10 mouse cellular contexts compared by ENCODE assay signal in the genomic region with DNA sequence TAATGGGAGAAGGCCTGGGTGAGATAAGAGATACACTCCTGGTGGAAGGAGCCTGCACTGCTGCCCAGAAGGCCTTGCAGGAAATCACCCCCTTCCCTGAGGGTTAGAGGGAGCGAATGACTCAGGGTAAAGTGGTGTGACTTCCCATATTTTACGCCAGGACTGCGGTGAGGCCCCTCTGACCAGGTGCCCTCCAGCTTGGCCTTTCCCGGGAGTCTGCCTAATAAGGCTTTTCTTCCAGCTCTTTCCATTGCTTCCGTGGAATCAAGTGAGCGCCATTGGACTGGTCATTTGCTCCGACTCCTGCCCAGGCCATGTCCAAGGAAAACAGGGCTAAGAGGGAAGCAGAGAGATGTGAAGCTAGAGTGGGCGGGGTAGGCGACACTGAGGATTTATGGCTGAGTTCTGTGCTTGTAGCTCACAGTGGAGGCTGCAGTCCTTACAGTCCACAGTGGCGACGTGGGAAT. TPM values are rescaled to one million over a fixed set of nuclear protein-coding genes. Genes with fewer than 3 reads are reported as not detected.
DNase-seq lines count a peak whose midpoint lies in the region; ATAC-seq and TF ChIP-seq lines count a peak whose summit lies in the region.
"Had no signal": no experiment of that assay in that cellular context is flagged by ENCODE, and none has a peak within 500 bp of the region (broad histone marks: within the 10 kb centered on the region; RNA-seq: fewer than 3 reads in every experiment).

No protein-coding gene starts in this region.

- 0 out of 2 replicates have a peak, but pooled peaks have one; percentile 7 for TF ChIP-seq CTCF in lung, embryonic 14.5 days (IDR thresholded peaks at IDR 0.05; ENCODE audit: low read depth)
- TF ChIP-seq CTCF in kidney, postnatal 0 days (IDR thresholded peaks at IDR 0.05; ENCODE audit: low read depth) = peak; percentile 33; the same call in 1 of the 2 replicates

- H3K36me3 ChIP-seq in lung, embryonic 14.5 days (ENCODE audit: insufficient read depth) = no peaks in the 10 kb centered on the region
- no peaks in the 10 kb centered on the region for H3K36me3 ChIP-seq in heart, embryonic 11.5 days (ENCODE audit: control insufficient read depth, insufficient read depth, low read length)
- H3K36me3 ChIP-seq in kidney, postnatal 0 days (ENCODE audit: insufficient read depth, low read length) = no peaks in the 10 kb centered on the region
- no peaks in the 10 kb centered on the region for H3K36me3 ChIP-seq in stomach, embryonic 14.5 days (ENCODE audit: control insufficient read depth, insufficient read depth, low read length)

- H3K4me2 ChIP-seq in lung, embryonic 14.5 days = no peak overlapping the region
- no peak overlapping the region for H3K4me2 ChIP-seq in heart, embryonic 11.5 days
- no peak overlapping the region for H3K4me2 ChIP-seq in kidney, postnatal 0 days (ENCODE audit: low read length)
- no peak overlapping the region for H3K4me2 ChIP-seq in stomach, embryonic 14.5 days (replicated peaks; ENCODE audit: low read depth, low read length)

- no peak for DNase-seq in lung, embryonic 14.5 days
- DNase-seq in lung, postnatal 14 days = no peak
- DNase-seq in kidney, postnatal 0 days (ENCODE audit: low spot score) = peak; percentile 80
- DNase-seq in urinary bladder, adult 2 months (ENCODE audit: low spot score) = no peak
- DNase-seq in layer of hippocampus, postnatal 25 days (ENCODE audit: extremely low spot score in 1 of 2, low spot score in 1 of 2) = no peak
- DNase-seq: thymus, adult 18-20 months had no signal

- H3K4me1 ChIP-seq in lung, embryonic 14.5 days (ENCODE audit: insufficient read depth) = no peaks in the 10 kb centered on the region
- no peaks in the 10 kb centered on the region for H3K4me1 ChIP-seq in heart, embryonic 11.5 days (ENCODE audit: control insufficient read depth, insufficient read depth, low read length)
- H3K4me1 ChIP-seq in kidney, postnatal 0 days (replicated peaks; ENCODE audit: insufficient read depth, low read length) = no peaks in the 10 kb centered on the region; the same call in 1 of the 2 replicates
- no peaks in the 10 kb centered on the region for H3K4me1 ChIP-seq in stomach, embryonic 14.5 days (ENCODE audit: control insufficient read depth, insufficient read depth, low read length)

- H3K27ac ChIP-seq in lung, embryonic 14.5 days (ENCODE audit: low read depth) = no peak overlapping the region
- H3K27ac ChIP-seq in heart, embryonic 11.5 days (ENCODE audit: low read depth, low read length) = peak overlapping the region; percentile 62; the same call in 1 of the 2 replicates
- peak overlapping the region; percentile 52; the same call in 1 of the 2 replicates for H3K27ac ChIP-seq in kidney, postnatal 0 days
- no peak overlapping the region for H3K27ac ChIP-seq in stomach, embryonic 14.5 days (ENCODE audit: low read length)

- no peak overlapping the region for H3K4me3 ChIP-seq in lung, embryonic 14.5 days (ENCODE audit: low read depth, low read length)
- no peak overlapping the region for H3K4me3 ChIP-seq in heart, embryonic 11.5 days (ENCODE audit: low read depth, low read length)
- H3K4me3 ChIP-seq in kidney, postnatal 0 days (replicated peaks; ENCODE audit: low read depth, low read length) = 0 out of 2 replicates have a peak overlapping the region, but pooled peaks have one; percentile 4
- no peak overlapping the region for H3K4me3 ChIP-seq in stomach, embryonic 14.5 days (ENCODE audit: low read depth, low read length)

- 33% methylated on average over 11 of the region's 11 CpGs for WGBS in lung, embryonic 14.5 days
- 32% methylated on average over 11 of the region's 11 CpGs for WGBS in heart, embryonic 11.5 days (ENCODE audit: insufficient replicate concordance)
- 5% methylated on average over 10 of the region's 11 CpGs for WGBS in kidney, postnatal 0 days
- 29% methylated on average over 11 of the region's 11 CpGs for WGBS in stomach, embryonic 14.5 days

- H3K9ac ChIP-seq in lung, embryonic 14.5 days = no peak overlapping the region
- H3K9ac ChIP-seq in heart, embryonic 11.5 days (ENCODE audit: low read depth, low read length) = no peak overlapping the region
- H3K9ac ChIP-seq in kidney, postnatal 0 days (ENCODE audit: low read depth, low read length) = no peak overlapping the region
- no peak overlapping the region for H3K9ac ChIP-seq in stomach, embryonic 14.5 days (replicated peaks; ENCODE audit: low read depth, low read length)

- no peaks in the 10 kb centered on the region for H3K27me3 ChIP-seq in lung, embryonic 14.5 days (ENCODE audit: insufficient read depth, low read length)
- H3K27me3 ChIP-seq in heart, embryonic 11.5 days (ENCODE audit: control insufficient read depth, insufficient read depth, low read length) = no peaks in the 10 kb centered on the region
- no peaks in the 10 kb centered on the region for H3K27me3 ChIP-seq in kidney, postnatal 0 days (ENCODE audit: insufficient read depth, low read length)
- H3K27me3 ChIP-seq in stomach, embryonic 14.5 days (ENCODE audit: control insufficient read depth, insufficient read depth, low read length) = no peaks in the 10 kb centered on the region

- ATAC-seq in lung, embryonic 14.5 days (ENCODE audit: insufficient read depth) = peak; percentile 56; the same call in 1 of the 2 replicates
- no peak; the same call in 1 of the 2 replicates for ATAC-seq in heart, embryonic 11.5 days (replicated peaks; ENCODE audit: insufficient number of reproducible peaks, low FRiP score, low TSS enrichment)
- ATAC-seq in kidney, postnatal 0 days (replicated peaks; ENCODE audit: low FRiP score, low read depth) = peak; percentile 87
- ATAC-seq in stomach, embryonic 14.5 days (ENCODE audit: insufficient number of reproducible peaks, insufficient read depth, low FRiP score, low read depth) = peak; percentile 61; the same call in 1 of the 2 replicates
- ATAC-seq in inflammation-experienced regulatory T-cells, adult 6 months = no peak

- H3K9me3 ChIP-seq in lung, embryonic 14.5 days (ENCODE audit: low read depth, low read length) = no peaks in the 10 kb centered on the region
- H3K9me3 ChIP-seq in heart, embryonic 11.5 days (replicated peaks; ENCODE audit: control insufficient read depth, low read length) = no peaks in the 10 kb centered on the region
- H3K9me3 ChIP-seq in kidney, postnatal 0 days (replicated peaks; ENCODE audit: low read length) = no peaks in the 10 kb centered on the region
- no peaks in the 10 kb centered on the region for H3K9me3 ChIP-seq in stomach, embryonic 14.5 days (ENCODE audit: control insufficient read depth, low read depth, low read length)

RNA-seq across cellular contexts. Expression of gene Mpl, which starts 8.4 kb away (rescaled TPM):
- 1.3 and 1.8 TPM in 2 replicates for polyA plus RNA-seq in lung, embryonic 14.5 days (2014; fragmentation: Nextera tagmentation; extraction: Ambion mirVana)
- 3.7 and 4.4 TPM in 2 replicates for polyA plus RNA-seq in heart, embryonic 11.5 days (2014; fragmentation: Nextera tagmentation; extraction: Ambion mirVana)
- polyA plus RNA-seq in kidney, postnatal 0 days (2015; fragmentation: Nextera tagmentation; extraction: Ambion mirVana) = 0.09 TPM in 1 of 2 replicates, not detected in the other
- 0.36 and 0.52 TPM in 2 replicates for polyA plus RNA-seq in stomach, embryonic 14.5 days (2014; fragmentation: Nextera tagmentation; extraction: Ambion mirVana)
- polyA plus RNA-seq in inflammation-experienced regulatory T-cells, adult 6 months (2017; shearing (Covaris generic)) = not detected
- polyA plus RNA-seq in urinary bladder, adult 2 months (2012; rRNA removed) = 0.06 TPM in 2 replicates
- total RNA-seq in layer of hippocampus, postnatal 25 days (2021) = under 1 TPM in 1 of 2 experiments, not detected in 1; 0.34 TPM

RNA-seq across cellular contexts. Expression of gene Tie1, which starts 24.1 kb away (rescaled TPM):
- 52.7 and 54.2 TPM in 2 replicates for polyA plus RNA-seq in lung, embryonic 14.5 days (2014; fragmentation: Nextera tagmentation; extraction: Ambion mirVana)
- polyA plus RNA-seq in heart, embryonic 11.5 days (2014; fragmentation: Nextera tagmentation; extraction: Ambion mirVana) = 34.6 and 40.9 TPM in 2 replicates
- 45.6 and 49.4 TPM in 2 replicates for polyA plus RNA-seq in kidney, postnatal 0 days (2015; fragmentation: Nextera tagmentation; extraction: Ambion mirVana)
- polyA plus RNA-seq in stomach, embryonic 14.5 days (2014; fragmentation: Nextera tagmentation; extraction: Ambion mirVana) = 16.4 and 18.5 TPM in 2 replicates
- not detected for polyA plus RNA-seq in inflammation-experienced regulatory T-cells, adult 6 months (2017; shearing (Covaris generic))
- polyA plus RNA-seq in urinary bladder, adult 2 months (2012; rRNA removed) = 21.7 and 25.1 TPM in 2 replicates
- 1 to 10 TPM; 7.0 to 8.1 TPM for total RNA-seq in layer of hippocampus, postnatal 25 days (2021)
- total RNA-seq: neutrophil, adult 5-6 weeks had no signal

RNA-seq across cellular contexts. Expression of gene Cdc20, which starts 28.6 kb away (rescaled TPM):
- 324 and 332 TPM in 2 replicates for polyA plus RNA-seq in lung, embryonic 14.5 days (2014; fragmentation: Nextera tagmentation; extraction: Ambion mirVana)
- 169 and 179 TPM in 2 replicates for polyA plus RNA-seq in heart, embryonic 11.5 days (2014; fragmentation: Nextera tagmentation; extraction: Ambion mirVana)
- 117 and 122 TPM in 2 replicates for polyA plus RNA-seq in kidney, postnatal 0 days (2015; fragmentation: Nextera tagmentation; extraction: Ambion mirVana)
- polyA plus RNA-seq in stomach, embryonic 14.5 days (2014; fragmentation: Nextera tagmentation; extraction: Ambion mirVana) = 219 and 230 TPM in 2 replicates
- 10 to 100 TPM in 1 of 3 experiments, 1 to 10 TPM in 2; 2.3 to 24.5 (median 4.6) TPM for polyA plus RNA-seq in inflammation-experienced regulatory T-cells, adult 6 months (2017; shearing (Covaris generic))
- polyA plus RNA-seq in urinary bladder, adult 2 months (2012; rRNA removed) = 5.5 and 7.2 TPM in 2 replicates
- 1 to 10 TPM; 1.1 to 1.5 TPM for total RNA-seq in layer of hippocampus, postnatal 25 days (2021)

RNA-seq across cellular contexts. Expression of gene Elovl1, which starts 37.8 kb away (rescaled TPM):
- 96.5 and 97.8 TPM in 2 replicates for polyA plus RNA-seq in lung, embryonic 14.5 days (2014; fragmentation: Nextera tagmentation; extraction: Ambion mirVana)
- polyA plus RNA-seq in heart, embryonic 11.5 days (2014; fragmentation: Nextera tagmentation; extraction: Ambion mirVana) = 59.7 and 68.4 TPM in 2 replicates
- polyA plus RNA-seq in kidney, postnatal 0 days (2015; fragmentation: Nextera tagmentation; extraction: Ambion mirVana) = 135 and 139 TPM in 2 replicates
- polyA plus RNA-seq in stomach, embryonic 14.5 days (2014; fragmentation: Nextera tagmentation; extraction: Ambion mirVana) = 109 and 110 TPM in 2 replicates
- polyA plus RNA-seq in inflammation-experienced regulatory T-cells, adult 6 months (2017; shearing (Covaris generic)) = 100 to 1,000 TPM; 114 to 166 (median 116) TPM
- polyA plus RNA-seq in urinary bladder, adult 2 months (2012; rRNA removed) = 167 and 193 TPM in 2 replicates
- 10 to 100 TPM; 29.5 to 30.3 TPM for total RNA-seq in layer of hippocampus, postnatal 25 days (2021)

RNA-seq across cellular contexts. Expression of gene Med8, which starts 56.6 kb away (rescaled TPM):
- polyA plus RNA-seq in lung, embryonic 14.5 days (2014; fragmentation: Nextera tagmentation; extraction: Ambion mirVana) = 94.1 and 96.4 TPM in 2 replicates
- 91.1 and 95.1 TPM in 2 replicates for polyA plus RNA-seq in heart, embryonic 11.5 days (2014; fragmentation: Nextera tagmentation; extraction: Ambion mirVana)
- polyA plus RNA-seq in kidney, postnatal 0 days (2015; fragmentation: Nextera tagmentation; extraction: Ambion mirVana) = 89.6 and 92.8 TPM in 2 replicates
- 87.1 and 99.7 TPM in 2 replicates for polyA plus RNA-seq in stomach, embryonic 14.5 days (2014; fragmentation: Nextera tagmentation; extraction: Ambion mirVana)
- 100 to 1,000 TPM; 121 to 123 (median 123) TPM for polyA plus RNA-seq in inflammation-experienced regulatory T-cells, adult 6 months (2017; shearing (Covaris generic))
- 61.8 and 80.6 TPM in 2 replicates for polyA plus RNA-seq in urinary bladder, adult 2 months (2012; rRNA removed)
- 10 to 100 TPM; 58.8 to 63.2 TPM for total RNA-seq in layer of hippocampus, postnatal 25 days (2021)

Comparison
In these comparisons a context has a peak if more than half of its experiments do, and no peak if none do; other contexts are left out.
1. ATAC-seq: peak in lung, embryonic 14.5 days (single experiment), kidney, postnatal 0 days (single experiment) and stomach, embryonic 14.5 days (single experiment); none in heart, embryonic 11.5 days (single experiment) and inflammation-experienced regulatory T-cells, adult 6 months (single experiment).
2. H3K27ac ChIP-seq: peak in heart, embryonic 11.5 days (single experiment) and kidney, postnatal 0 days (single experiment); none in lung, embryonic 14.5 days (single experiment) and stomach, embryonic 14.5 days (single experiment).
3. RNA of gene Tie1, which starts 24.1 kb away (polyA plus RNA-seq): 52.7 to 54.2 TPM in lung, embryonic 14.5 days, 45.6 to 49.4 TPM in kidney, postnatal 0 days, 34.6 to 40.9 TPM in heart, embryonic 11.5 days, 21.7 to 25.1 TPM in urinary bladder, adult 2 months and 16.4 to 18.5 TPM in stomach, embryonic 14.5 days; not detected in inflammation-experienced regulatory T-cells, adult 6 months; every median in the first group is over 10 times any median in the second.